Mouse (Mus musculus) layer of hippocampus, adult 2 months (tissue): ENCODE results near the gene Ly6g6e. TPM values are rescaled to one million over a fixed set of nuclear protein-coding genes. Genes with fewer than 3 reads are reported as not detected.
"Not testable (repeated sequence)": the region's sequence is repeated elsewhere in the genome, so short reads cannot be mapped to it uniquely, and the experiment has no call there.

Experiments
- DNase-seq, 2 experiments: peaks; one replicate each; pipeline ENCODE4 v3.0.0; 2022; ENCODE audit warnings: low spot score in 2 of 2
- H3K27ac ChIP-seq: fragments of 200-600 bp; 2 replicates; pipeline ENCODE4 v1.8.1; 2022
- H3K4me3 ChIP-seq: fragments of 200-600 bp; 2 replicates; pipeline ENCODE4 v1.8.1; 2022; ENCODE audit warnings: mild to moderate bottlenecking
- CTCF ChIP-seq: fragments of 200-600 bp; conservative IDR thresholded peaks from 2 replicates; pipeline ENCODE4 v1.8.1; 2022; ENCODE audit warnings: antibody characterized with exemption, mild to moderate bottlenecking, moderate library complexity
- long read RNA-seq, 2 experiments: library from polyadenylated mRNA; stranded (forward); transcript quantifications; one replicate each; pipeline ENCODE4 v2.0.0; 2021; ENCODE audit warnings: borderline mapping rate in 2 of 2
- total RNA-seq, 2 experiments: library from RNA; stranded (reverse); gene quantifications; 2 replicates each; pipeline ENCODE4 v1.2.3; 2021

Gene Ly6g6e
- total RNA-seq = 1 to 10 TPM; 2.5 to 3.5 TPM
- long read RNA-seq, experiment 1, partial matches to known transcripts = 1 of 1 reads
- long read RNA-seq, experiment 1, other reads (novel, unspliced or antisense) = 0 of 1 reads
- long read RNA-seq, experiment 2, transcript Ly6g6e-201 (3 exons, 1,142 nt) = major isoform, 6 of 9 reads
- long read RNA-seq, experiment 2, partial matches to known transcripts = 1 of 9 reads
- long read RNA-seq, experiment 2, other reads (novel, unspliced or antisense) = 2 of 9 reads

GRCm38 (mm10) chr17:35076507-35077176, at the start of gene Ly6g6e:
Ly6g6e (plus strand) TSS chr17:35076902.
- no peak for TF ChIP-seq CTCF
- DNase-seq = no peak
- H3K4me3 ChIP-seq = peak within 1 kb of the TSS; percentile 43
- peak within 1 kb of the TSS; percentile 43; the same call in 1 of the 2 replicates for H3K27ac ChIP-seq

GRCm38 (mm10) chr17:35027277-35028068, 49.2 kb upstream of the Ly6g6e start, which contains the start of gene Sapcd1:
Sapcd1 (minus strand) TSS chr17:35028016.
- DNase-seq = peak; percentile 35 to 51
- H3K27ac ChIP-seq = 0 out of 2 replicates have a peak within 1 kb of the TSS, but pooled peaks have one; percentile 32
- TF ChIP-seq CTCF = no peak
- H3K4me3 ChIP-seq = no peak within 1 kb of the TSS

GRCm38 (mm10) chr17:35028315-35028714, 48.4 kb upstream of the Ly6g6e start:
- Histone ChIP-seq H3K4me3 (no peak overlapping the region), H3K27ac (no peak overlapping the region)
- TF ChIP-seq CTCF = no peak
- no peak for DNase-seq

- no peak overlapping the region for H3K4me3 ChIP-seq
- no peak overlapping the region for H3K27ac ChIP-seq
- TF ChIP-seq CTCF = peak; percentile 73
- no peak for DNase-seq
These were observed 46.8 kb upstream of the Ly6g6e start for GRCm38 (mm10) chr17:35029691-35030532.

- Histone ChIP-seq H3K4me3 (no peak overlapping the region), H3K27ac (no peak overlapping the region)
- no peak for TF ChIP-seq CTCF
- DNase-seq = no peak
These were observed 45.4 kb upstream of the Ly6g6e start for GRCm38 (mm10) chr17:35031272-35031671.

GRCm38 (mm10) chr17:35031880-35032279, 44.8 kb upstream of the Ly6g6e start:
- no peak for DNase-seq
- Histone ChIP-seq H3K27ac (no peak overlapping the region), H3K4me3 (no peak overlapping the region)
- no peak for TF ChIP-seq CTCF

- no peak overlapping the region for H3K27ac ChIP-seq
- no peak overlapping the region for H3K4me3 ChIP-seq
- TF ChIP-seq CTCF = no peak
- no peak for DNase-seq
These were observed 44.3 kb upstream of the Ly6g6e start for GRCm38 (mm10) chr17:35032323-35032870.

- not testable (repeated sequence) for DNase-seq, H3K27ac ChIP-seq, H3K4me3 ChIP-seq
These were observed 43.0 kb upstream of the Ly6g6e start for GRCm38 (mm10) chr17:35033703-35034102.

GRCm38 (mm10) chr17:35034896-35035295, 41.8 kb upstream of the Ly6g6e start:
- TF ChIP-seq CTCF = no peak
- Histone ChIP-seq H3K4me3 (no peak overlapping the region), H3K27ac (no peak overlapping the region)
- DNase-seq = no peak

GRCm38 (mm10) chr17:35039121-35039873, 37.4 kb upstream of the Ly6g6e start:
- no peak for TF ChIP-seq CTCF
- H3K4me3 ChIP-seq = no peak overlapping the region
- DNase-seq = peak in 1 of 2 experiments; percentile 73
- peak overlapping the region; percentile 72; the same call in 1 of the 2 replicates for H3K27ac ChIP-seq

DNA sequence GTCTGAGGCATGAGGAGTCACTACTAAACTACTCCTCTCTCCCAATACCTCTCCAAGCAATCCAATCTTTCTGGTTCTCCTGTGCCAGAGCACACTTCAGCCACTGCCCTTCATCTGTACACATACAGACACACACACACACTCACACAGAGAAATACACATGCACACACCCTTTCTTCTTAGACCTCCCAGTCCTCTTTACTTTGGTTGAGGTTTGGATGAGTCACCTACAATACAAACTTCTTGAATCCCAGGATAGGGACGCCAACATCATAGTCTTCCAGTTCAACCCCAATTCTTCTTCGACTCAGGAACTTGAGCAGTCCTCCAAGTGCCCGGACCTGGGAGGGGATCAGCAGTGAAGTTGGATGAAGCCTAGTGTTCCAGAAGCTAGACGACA, 32.9 kb upstream of the Ly6g6e start:
- H3K27ac ChIP-seq = no peak overlapping the region
- no peak overlapping the region for H3K4me3 ChIP-seq
- no peak for DNase-seq
- no peak for TF ChIP-seq CTCF
